Mouse (Mus musculus) erythroblast, adult 5-6 weeks (primary cell): Measurements from ENCODE around the gene Gls2. TPM values are rescaled to one million over a fixed set of nuclear protein-coding genes. Genes with fewer than 3 reads are reported as not detected.
"Not testable (repeated sequence)": the region's sequence is repeated elsewhere in the genome, so short reads cannot be mapped to it uniquely, and the experiment has no call there.

Experiments
- ATAC-seq: replicated peaks from 2 replicates; pipeline ENCODE4 v1.8.0; 2016; ENCODE audit warnings: moderate number of reproducible peaks, mild to moderate bottlenecking, moderate TSS enrichment, inconsistent platforms; ENCODE audit not compliant: poor library complexity, low FRiP score, severe bottlenecking
- total RNA-seq, 2 experiments: library from RNA; stranded (forward) in 1 of 2; stranded (reverse) in 1 of 2; fragments of 150-400 nt in 1 of 2; fragments of 200-764, 138-1000 nt in 1 of 2; gene quantifications; 2 replicates each; pipeline versions ENCODE4 v1.2.3 to v1.2.4; 2015 to 2017; ENCODE audit warnings: low replicate concordance in 2 of 2

Gls2 gene
- total RNA-seq, 2 experiments from 2014 or later, result 0.60 to 3.8 TPM

GRCm38 (mm10) chr10:128192030-128192766 lies 2.1 kb upstream of the Gls2 start:
- ATAC-seq, result not testable (repeated sequence)

- no peak for ATAC-seq
These were observed 1.1 kb upstream of the Gls2 start for GRCm38 (mm10) chr10:128193113-128193512.

GRCm38 (mm10) chr10:128194551-128195461 lies 549 bp downstream of the Gls2 start:
- peak; percentile 59 for ATAC-seq

DNA sequence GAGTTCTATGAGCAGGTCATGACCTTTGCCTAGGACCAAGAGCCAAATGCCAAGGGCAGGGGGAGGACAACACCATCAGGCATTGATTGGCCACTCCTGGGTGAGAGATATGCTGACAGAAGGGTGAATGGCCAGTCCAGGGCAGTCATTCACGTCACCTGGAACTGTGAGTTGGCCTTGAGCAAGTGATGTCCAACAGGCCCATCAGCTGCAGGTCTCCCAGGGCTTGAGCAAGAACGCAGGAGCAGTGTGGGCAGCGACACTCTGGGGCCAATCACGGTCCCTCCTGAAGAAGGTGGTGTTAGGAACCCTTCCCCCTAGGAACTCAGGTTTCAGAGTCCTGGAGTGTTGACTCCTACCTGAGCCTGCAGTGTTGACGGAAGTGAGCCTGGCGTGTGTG lies 7.6 kb downstream of the Gls2 start:
- ATAC-seq, result no peak

- ATAC-seq, result no peak
These were observed 10.7 kb downstream of the Gls2 start for GRCm38 (mm10) chr10:128204941-128205340.

- no peak for ATAC-seq
These were observed 14.1 kb downstream of the Gls2 start for GRCm38 (mm10) chr10:128208326-128208725.

DNA sequence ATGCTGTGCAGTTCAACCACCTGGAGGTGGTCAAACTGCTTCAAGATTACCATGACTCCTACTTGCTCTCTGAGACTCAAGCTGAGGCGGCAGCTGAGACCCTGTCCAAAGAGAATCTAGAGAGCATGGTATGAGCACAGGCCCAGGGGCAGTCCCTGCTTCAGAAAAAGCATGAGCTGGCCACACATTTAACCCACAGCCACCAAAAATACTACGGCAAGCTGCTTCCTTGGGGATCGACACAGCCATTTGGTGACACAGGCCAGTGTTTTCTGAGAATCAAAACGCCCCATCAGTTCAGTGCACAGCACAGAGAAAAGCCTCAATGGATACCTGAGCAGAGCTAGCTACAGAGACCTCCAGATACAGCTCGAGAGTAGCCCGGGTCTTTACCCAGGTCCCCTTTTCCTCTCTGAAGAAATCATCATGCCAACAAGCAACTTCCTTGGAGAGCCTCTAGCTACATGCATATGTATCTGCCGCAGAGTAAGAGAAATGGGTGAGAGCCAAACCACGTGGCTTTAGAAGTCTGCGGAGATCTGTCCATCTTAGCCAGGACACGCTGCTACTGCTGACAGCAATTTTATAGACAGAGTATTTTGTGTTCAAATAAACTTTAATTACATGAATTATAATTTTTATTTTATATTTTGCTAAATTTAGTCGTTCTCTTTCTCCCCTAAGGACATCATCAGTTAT lies 15.2 kb downstream of the Gls2 start:
- no peak for ATAC-seq

DNA sequence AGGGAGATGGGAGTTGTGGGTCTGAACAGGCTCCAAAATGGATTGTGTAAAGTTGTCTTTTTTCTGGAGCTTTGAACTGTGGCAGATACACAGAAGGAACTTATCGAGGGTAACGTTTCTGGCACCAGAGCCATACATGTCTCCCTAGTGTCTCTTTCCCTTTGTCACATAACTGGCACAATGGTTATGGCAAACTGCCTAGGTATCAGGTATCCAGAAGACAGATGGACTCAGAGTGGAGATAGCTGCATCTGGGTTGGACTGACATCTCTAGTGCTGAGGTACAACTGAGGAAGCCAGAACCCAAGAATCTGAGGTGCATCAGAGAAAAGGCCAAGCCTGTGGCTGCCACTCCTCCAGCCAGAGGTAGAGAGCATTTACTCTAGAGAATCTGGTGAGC lies 15.9 kb downstream of the Gls2 start:
- ATAC-seq, result no peak

- ATAC-seq, result peak; percentile 40; the same call in 1 of the 2 replicates
These were observed 16.7 kb downstream of the Gls2 start for GRCm38 (mm10) chr10:128210954-128211353.

DNA sequence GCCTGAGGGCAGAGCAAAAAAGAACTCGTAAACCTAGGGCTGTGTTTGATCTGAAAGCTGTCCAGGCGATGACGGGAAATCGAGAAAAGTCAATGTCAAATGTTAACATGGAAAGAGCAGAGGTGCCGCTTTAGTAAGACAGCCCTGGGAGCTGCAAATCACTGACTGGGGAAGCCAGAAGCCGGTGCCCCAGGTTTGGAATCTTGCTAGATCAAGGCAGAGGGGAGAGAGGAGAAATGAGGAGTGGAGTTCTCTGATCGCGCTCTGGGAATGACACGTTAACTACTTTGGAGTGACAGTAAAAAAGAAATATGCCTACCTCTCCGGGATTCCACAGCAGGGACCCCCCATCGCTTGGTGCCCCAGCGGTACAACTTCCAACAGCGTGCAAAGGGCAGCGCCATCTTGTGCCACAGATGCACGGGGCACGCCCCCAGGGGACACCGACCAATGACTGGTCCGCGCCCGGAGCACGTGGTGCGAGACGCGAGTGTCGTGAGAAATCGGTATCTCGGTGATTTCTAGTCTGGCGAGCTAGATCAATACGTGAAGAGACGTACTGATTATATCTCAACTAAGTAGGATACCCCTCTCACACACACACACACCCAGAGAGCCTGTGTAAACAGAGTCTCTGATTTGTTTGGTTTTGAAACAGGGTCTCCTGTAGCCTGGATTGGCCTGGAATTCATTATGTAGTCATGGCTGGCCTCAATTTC lies 17.3 kb downstream of the Gls2 start, which contains the start of gene Spryd4:
Gene Spryd4 (minus strand): TSS at position 418 of the 719 bp plus-strand sequence.
- ATAC-seq, result peak; percentile 96

- no peak for ATAC-seq
These were observed 17.9 kb downstream of the Gls2 start for GRCm38 (mm10) chr10:128212148-128212547.

DNA sequence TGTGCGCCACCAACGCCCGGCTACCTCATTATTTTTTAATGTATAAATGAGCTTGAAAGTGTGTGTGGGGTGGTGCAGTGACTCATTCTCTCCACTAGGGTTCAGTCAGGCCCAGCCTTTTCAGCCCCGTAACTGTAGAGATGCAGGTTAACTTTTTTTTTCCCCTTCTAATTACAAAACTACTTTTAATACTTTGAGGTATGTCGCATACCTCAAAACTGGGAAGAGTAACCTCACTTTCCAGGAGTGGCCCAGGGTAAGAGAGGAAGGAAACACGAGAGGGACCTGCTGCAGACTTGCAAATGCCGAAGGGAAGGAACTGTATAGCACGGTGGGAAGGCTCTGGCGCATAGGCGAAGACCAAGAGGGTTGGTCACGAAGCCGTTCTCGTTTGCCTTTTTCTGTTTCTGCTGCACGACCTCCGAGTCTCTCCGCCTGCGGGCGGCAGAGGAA lies 18.6 kb downstream of the Gls2 start:
- peak; percentile 80 for ATAC-seq

GRCm38 (mm10) chr10:128214112-128214511 lies 19.9 kb downstream of the Gls2 start:
- ATAC-seq, result not testable (repeated sequence)

DNA sequence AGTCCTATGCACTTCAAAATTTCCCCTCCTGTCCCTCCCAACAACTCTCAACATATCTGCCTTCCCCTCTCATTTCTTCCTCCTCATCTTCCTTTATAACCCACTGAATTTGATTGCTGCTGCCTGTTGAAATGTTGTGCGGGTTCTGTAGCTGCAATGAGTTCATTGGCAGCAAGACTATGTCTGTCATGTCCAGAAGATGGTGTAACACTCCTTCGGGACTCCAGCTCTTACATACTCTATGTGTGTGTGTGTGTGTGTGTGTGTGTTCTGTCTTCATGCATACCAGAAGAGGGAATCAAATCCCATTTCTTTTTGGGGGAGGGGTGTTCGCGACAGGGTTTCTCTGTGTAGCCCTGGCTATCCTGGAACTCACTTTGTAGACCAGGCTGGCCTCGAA lies 20.7 kb downstream of the Gls2 start:
- ATAC-seq, result no peak

- ATAC-seq, result peak; percentile 69
These were observed 24.3 kb downstream of the Gls2 start for GRCm38 (mm10) chr10:128218387-128219117.

GRCm38 (mm10) chr10:128221533-128222286 lies 27.5 kb downstream of the Gls2 start:
- ATAC-seq, result no peak

- ATAC-seq, result no peak
These were observed 30.8 kb downstream of the Gls2 start for GRCm38 (mm10) chr10:128225064-128225463.

- ATAC-seq, result no peak
These were observed 31.3 kb downstream of the Gls2 start, which contains the start of gene Mip for GRCm38 (mm10) chr10:128225538-128225937. TSS of gene Mip (plus strand) at chr10:128225838.
